Mouse (Mus musculus) thymus, adult 2 months (tissue): ENCODE results near the gene Tead2.

ENCODE experiments used
- CTCF ChIP-seq: fragments of 200-500 bp; IDR thresholded peaks from 2 replicates; pipeline ENCODE4 v1.5.1; 2012; ENCODE audit warnings: mild to moderate bottlenecking, control low read depth, low read length, moderate library complexity, borderline replicate concordance; ENCODE audit not compliant: control insufficient read depth, poor library complexity, insufficient read depth; ENCODE audit errors: extremely low read depth
- POLR2A ChIP-seq: fragments of 200-500 bp; IDR thresholded peaks from 2 replicates; pipeline ENCODE4 v1.6.1; 2012; ENCODE audit warnings: mild to moderate bottlenecking, low read length, control low read depth, moderate library complexity; ENCODE audit not compliant: control insufficient read depth, poor library complexity, insufficient read depth; ENCODE audit errors: extremely low read depth

- no peak for TF ChIP-seq CTCF
- TF ChIP-seq POLR2A: no peak
Observed at GRCm38 (mm10) chr7:45226421-45226820, 10.9 kb downstream of the Tead2 start.
